Mouse (Mus musculus): ENCODE measurements around the gene Tacr1. TPM values are rescaled to one million over a fixed set of nuclear protein-coding genes. Genes with fewer than 3 reads are reported as not detected.
A peak's percentile ranks its signal among the peaks of the same experiment; 100 is the strongest.
"Not testable (repeated sequence)": the region's sequence is repeated elsewhere in the genome, so short reads cannot be mapped to it uniquely, and the experiment has no call there.

Gene Tacr1
- 0.15 TPM in 1 of 2 replicates, not detected in the other for polyA plus RNA-seq (2016; fragmentation: Nextera tagmentation; extraction: Ambion mirVana)

- 2% methylated on average over 28 of the region's 28 CpGs for WGBS
- H3K4me1 ChIP-seq, result peaks cover 21% of the 10 kb centered on the region
- no peak within 1 kb of the TSS for H3K27ac ChIP-seq
- H3K4me3 ChIP-seq, result peak within 1 kb of the TSS; percentile 53
- H3K36me3 ChIP-seq, result no peaks in the 10 kb centered on the region
- no peaks in the 10 kb centered on the region for H3K9me3 ChIP-seq
- H3K27me3 ChIP-seq (ENCODE audit: insufficient read depth, poor library complexity, severe bottlenecking), result peaks cover 64% of the 10 kb centered on the region
- DNase-seq (ENCODE audit: low spot score), result peak; percentile 79
Observed at GRCm38 (mm10) chr6:82401595-82402451, at the start of gene Tacr1. Gene Tacr1 (plus strand): TSS chr6:82402334.

- H3K4me1 ChIP-seq, result no peaks in the 10 kb centered on the region
- no peak for DNase-seq (ENCODE audit: low spot score)
- no peaks in the 10 kb centered on the region for H3K36me3 ChIP-seq
- no peaks in the 10 kb centered on the region for H3K27me3 ChIP-seq (ENCODE audit: insufficient read depth, poor library complexity, severe bottlenecking)
- no peaks in the 10 kb centered on the region for H3K9me3 ChIP-seq
- no peak overlapping the region for H3K27ac ChIP-seq
- WGBS, result 78% methylated on average over 3 of the region's 3 CpGs
- no peak overlapping the region for H3K4me3 ChIP-seq
Observed at GRCm38 (mm10) chr6:82376144-82376543, 26.0 kb upstream of the Tacr1 start.

GRCm38 (mm10) chr6:82383556-82383955 is 18.6 kb upstream of the Tacr1 start:
- H3K27ac ChIP-seq, result no peak overlapping the region
- WGBS, result 82% methylated on average over 5 of the region's 5 CpGs
- no peak for DNase-seq (ENCODE audit: low spot score)
- no peaks in the 10 kb centered on the region for H3K36me3 ChIP-seq
- no peaks in the 10 kb centered on the region for H3K27me3 ChIP-seq (ENCODE audit: insufficient read depth, poor library complexity, severe bottlenecking)
- no peaks in the 10 kb centered on the region for H3K9me3 ChIP-seq
- H3K4me3 ChIP-seq, result no peak overlapping the region
- H3K4me1 ChIP-seq, result no peaks in the 10 kb centered on the region

GRCm38 (mm10) chr6:82402501-82403495 is 664 bp downstream of the Tacr1 start:
- Histone ChIP-seq H3K9me3 (no peaks in the 10 kb centered on the region), H3K27ac (no peak overlapping the region), H3K27me3 (ENCODE audit: insufficient read depth, poor library complexity, severe bottlenecking) (peaks cover 64% of the 10 kb centered on the region), H3K36me3 (no peaks in the 10 kb centered on the region), H3K4me1 (peaks cover 21% of the 10 kb centered on the region), H3K4me3 (peak overlapping the region; percentile 53)
- WGBS, result 3% methylated on average over 34 of the region's 34 CpGs
- no peak for DNase-seq (ENCODE audit: low spot score)

GRCm38 (mm10) chr6:82418367-82418766 is 16.2 kb downstream of the Tacr1 start:
- Histone ChIP-seq H3K4me3 (no peak overlapping the region), H3K4me1 (no peaks in the 10 kb centered on the region), H3K27me3 (ENCODE audit: insufficient read depth, poor library complexity, severe bottlenecking) (no peaks in the 10 kb centered on the region), H3K9me3 (no peaks in the 10 kb centered on the region), H3K27ac (no peak overlapping the region), H3K36me3 (no peaks in the 10 kb centered on the region)
- 70% methylated on average over 6 of the region's 6 CpGs for WGBS
- no peak for DNase-seq (ENCODE audit: low spot score)

- no peak overlapping the region for H3K27ac ChIP-seq
- WGBS, result 59% methylated on average over 4 of the region's 4 CpGs
- H3K27me3 ChIP-seq (ENCODE audit: insufficient read depth, poor library complexity, severe bottlenecking), result no peaks in the 10 kb centered on the region
- no peak overlapping the region for H3K4me3 ChIP-seq
- DNase-seq (ENCODE audit: low spot score), result no peak
- H3K9me3 ChIP-seq, result no peaks in the 10 kb centered on the region
- no peaks in the 10 kb centered on the region for H3K4me1 ChIP-seq
- H3K36me3 ChIP-seq, result no peaks in the 10 kb centered on the region
Observed at GRCm38 (mm10) chr6:82420222-82420621, 18.1 kb downstream of the Tacr1 start.

GRCm38 (mm10) chr6:82428890-82429289 is 26.8 kb downstream of the Tacr1 start:
- no peaks in the 10 kb centered on the region for H3K27me3 ChIP-seq (ENCODE audit: insufficient read depth, poor library complexity, severe bottlenecking)
- no peak overlapping the region for H3K27ac ChIP-seq
- WGBS, result 58% methylated on average over 6 of the region's 6 CpGs
- no peak overlapping the region for H3K4me3 ChIP-seq
- no peaks in the 10 kb centered on the region for H3K9me3 ChIP-seq
- H3K36me3 ChIP-seq, result no peaks in the 10 kb centered on the region
- H3K4me1 ChIP-seq, result no peaks in the 10 kb centered on the region
- DNase-seq (ENCODE audit: low spot score), result no peak

- Histone ChIP-seq H3K27me3 (ENCODE audit: insufficient read depth, poor library complexity, severe bottlenecking) (no peaks in the 10 kb centered on the region), H3K9me3 (no peaks in the 10 kb centered on the region), H3K4me1 (no peaks in the 10 kb centered on the region), H3K4me3 (no peak overlapping the region), H3K36me3 (no peaks in the 10 kb centered on the region), H3K27ac (no peak overlapping the region)
- no peak for DNase-seq (ENCODE audit: low spot score)
- 63% methylated on average over 6 of the region's 6 CpGs for WGBS
Observed at GRCm38 (mm10) chr6:82429766-82430165, 27.6 kb downstream of the Tacr1 start.

- 67% methylated on average over 4 of the region's 4 CpGs for WGBS
- no peak overlapping the region for H3K4me3 ChIP-seq
- no peaks in the 10 kb centered on the region for H3K36me3 ChIP-seq
- H3K27me3 ChIP-seq (ENCODE audit: insufficient read depth, poor library complexity, severe bottlenecking), result no peaks in the 10 kb centered on the region
- no peaks in the 10 kb centered on the region for H3K4me1 ChIP-seq
- no peak overlapping the region for H3K27ac ChIP-seq
- no peaks in the 10 kb centered on the region for H3K9me3 ChIP-seq
- DNase-seq (ENCODE audit: low spot score), result no peak
Observed at GRCm38 (mm10) chr6:82437174-82437573, 35.0 kb downstream of the Tacr1 start.

GRCm38 (mm10) chr6:82452206-82453095 is 50.3 kb downstream of the Tacr1 start:
- H3K27ac ChIP-seq; H3K9me3 ChIP-seq; H3K27me3 ChIP-seq (ENCODE audit: insufficient read depth, poor library complexity, severe bottlenecking); H3K4me3 ChIP-seq; H3K36me3 ChIP-seq; DNase-seq (ENCODE audit: low spot score); H3K4me1 ChIP-seq: not testable (repeated sequence)
- 72% methylated on average over 8 of the region's 8 CpGs for WGBS

GRCm38 (mm10) chr6:82455245-82455644 is 53.1 kb downstream of the Tacr1 start:
- Histone ChIP-seq H3K36me3 (no peaks in the 10 kb centered on the region), H3K4me3 (no peak overlapping the region), H3K9me3 (no peaks in the 10 kb centered on the region), H3K4me1 (no peaks in the 10 kb centered on the region), H3K27ac (no peak overlapping the region), H3K27me3 (ENCODE audit: insufficient read depth, poor library complexity, severe bottlenecking) (0 out of 2 replicates have a peak, but pooled peaks cover 3% of the 10 kb centered on the region)
- DNase-seq (ENCODE audit: low spot score), result no peak
- WGBS, result 32% methylated on average over 3 of the region's 3 CpGs

- Histone ChIP-seq H3K9me3 (no peaks in the 10 kb centered on the region), H3K36me3 (no peaks in the 10 kb centered on the region), H3K4me1 (no peaks in the 10 kb centered on the region), H3K27me3 (ENCODE audit: insufficient read depth, poor library complexity, severe bottlenecking) (0 out of 2 replicates have a peak, but pooled peaks cover 3% of the 10 kb centered on the region), H3K4me3 (no peak overlapping the region), H3K27ac (no peak overlapping the region)
- WGBS, result 82% methylated on average over 7 of the region's 7 CpGs
- DNase-seq (ENCODE audit: low spot score), result no peak
Observed at GRCm38 (mm10) chr6:82457163-82457763, 55.1 kb downstream of the Tacr1 start.
